Mouse (Mus musculus): ENCODE measurements around the gene Fam178b.

Gene Fam178b

DNA sequence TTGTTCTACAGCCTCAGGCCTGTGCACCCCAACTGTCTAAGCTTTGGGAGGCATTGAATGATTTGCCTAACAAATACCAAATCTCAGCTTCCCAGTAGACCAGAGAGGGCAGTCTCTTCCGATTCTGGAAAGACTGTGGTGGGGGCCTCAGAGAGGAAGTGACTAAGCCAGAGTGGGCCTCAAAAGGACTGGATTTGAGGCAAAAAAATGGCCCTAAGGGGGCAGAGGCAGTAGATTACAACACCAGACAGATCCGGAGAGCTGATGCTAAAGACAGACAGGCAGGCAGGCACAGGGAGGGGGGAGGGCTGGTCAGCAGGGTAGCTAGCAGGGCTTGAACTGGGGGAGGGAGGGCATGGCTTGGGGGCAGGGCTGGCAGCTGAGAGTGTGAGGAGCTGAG lies 116.6 kb downstream of the Fam178b start:
- DNase-seq (ENCODE audit: low read depth, low spot score): no peak

DNA sequence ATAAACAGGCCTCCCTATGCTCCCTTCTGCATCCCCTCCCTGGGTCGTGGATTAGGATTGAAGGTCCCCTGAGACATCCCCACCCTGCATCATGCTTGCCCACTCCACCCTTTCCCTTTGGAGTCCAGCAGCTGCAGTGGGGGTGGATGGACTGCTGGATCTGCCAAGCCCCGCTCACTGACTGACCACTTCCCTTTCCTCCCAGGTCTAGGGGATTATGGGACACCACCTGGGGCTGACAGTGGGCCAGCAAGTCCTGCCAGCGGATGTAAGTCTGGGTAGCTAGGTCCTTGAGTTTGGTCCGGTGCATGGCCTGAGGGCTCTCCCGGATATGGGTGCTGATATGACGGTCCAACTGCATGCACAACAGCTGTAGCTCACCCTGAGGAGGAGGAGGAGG lies 118.9 kb downstream of the Fam178b start:
- DNase-seq (ENCODE audit: low read depth, low spot score): no peak

DNA sequence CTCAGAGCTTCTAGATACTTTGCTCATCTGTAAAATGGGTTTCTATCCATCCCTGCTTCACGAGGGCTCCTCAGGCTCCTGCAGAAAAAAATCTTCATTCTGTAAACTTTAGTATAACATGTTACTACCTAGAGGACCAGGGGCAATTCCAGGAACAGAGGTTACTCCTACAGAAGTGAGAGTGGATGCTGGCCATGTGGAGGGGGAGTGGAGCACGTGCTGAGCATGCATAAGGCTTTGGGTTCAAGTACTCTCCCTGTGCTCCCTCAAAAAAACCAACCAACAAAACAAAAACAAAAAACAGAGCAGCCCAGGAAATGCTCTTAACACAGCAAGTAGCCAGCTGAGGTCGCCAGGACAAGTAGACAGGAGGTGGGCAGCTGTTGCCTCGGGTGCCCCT lies 119.4 kb downstream of the Fam178b start:
- DNase-seq (ENCODE audit: low read depth, low spot score): no peak

DNA sequence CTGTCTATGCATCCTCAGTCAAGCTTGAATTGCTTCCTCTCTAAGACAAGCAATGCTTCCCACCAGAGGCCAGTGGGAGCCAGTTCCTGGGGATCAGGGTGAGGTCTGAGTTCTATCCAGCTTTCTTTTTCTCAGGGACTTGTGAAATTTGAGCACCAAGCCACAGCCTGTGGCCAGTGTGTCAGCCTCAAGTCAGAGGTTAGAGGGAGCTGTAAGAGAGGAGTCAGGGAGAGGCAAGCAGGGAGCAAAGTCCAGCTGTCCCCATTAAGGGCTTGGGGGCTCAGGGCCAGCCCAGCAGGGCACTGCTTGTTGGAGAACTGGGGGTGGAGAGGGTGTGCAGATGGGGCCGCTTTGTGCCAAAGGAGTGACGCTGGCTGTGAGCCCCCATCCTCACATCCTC lies 119.8 kb downstream of the Fam178b start:
- DNase-seq (ENCODE audit: low read depth, low spot score): no peak

DNA sequence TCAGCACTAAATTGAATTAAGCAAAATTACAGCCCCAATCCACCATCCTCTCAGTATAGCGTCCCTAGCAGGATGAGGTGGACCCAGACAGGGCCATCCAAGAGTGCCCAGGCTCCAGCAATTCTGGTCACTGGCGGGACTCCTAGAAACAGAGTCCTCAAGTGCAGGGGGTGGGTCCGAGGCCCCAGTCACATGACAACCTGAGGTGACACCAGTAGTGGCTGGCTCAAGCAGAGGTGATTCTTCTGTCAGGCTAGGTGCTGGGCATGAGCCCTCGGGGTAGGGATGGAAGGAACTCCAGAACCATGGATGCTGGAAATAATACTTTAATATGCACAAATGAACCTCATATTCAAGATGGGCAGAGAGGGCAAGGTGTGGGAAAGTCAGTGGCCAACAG lies 120.6 kb downstream of the Fam178b start:
- no peak for DNase-seq (ENCODE audit: low read depth, low spot score)

DNA sequence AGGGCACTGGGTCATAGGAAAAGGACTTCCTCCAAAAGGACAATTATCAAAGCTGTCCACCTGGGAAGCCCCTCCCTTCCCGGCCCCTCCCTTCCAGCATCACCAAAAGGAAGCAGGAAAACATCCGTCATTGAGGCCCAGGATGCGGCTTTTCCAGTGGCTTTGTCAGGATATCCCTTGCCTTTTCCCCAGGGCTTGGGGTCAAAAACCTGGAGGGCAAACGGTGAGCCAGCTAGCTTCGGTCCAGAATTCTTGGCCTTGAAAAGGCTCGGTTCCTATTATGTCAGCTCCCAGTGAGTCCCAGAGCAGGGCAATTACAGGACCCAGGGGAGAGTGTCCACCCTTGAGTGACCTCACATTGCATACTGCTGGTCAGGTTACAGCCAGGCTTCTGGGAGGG lies 122.1 kb downstream of the Fam178b start:
- no peak for DNase-seq (ENCODE audit: low read depth, low spot score)

DNA sequence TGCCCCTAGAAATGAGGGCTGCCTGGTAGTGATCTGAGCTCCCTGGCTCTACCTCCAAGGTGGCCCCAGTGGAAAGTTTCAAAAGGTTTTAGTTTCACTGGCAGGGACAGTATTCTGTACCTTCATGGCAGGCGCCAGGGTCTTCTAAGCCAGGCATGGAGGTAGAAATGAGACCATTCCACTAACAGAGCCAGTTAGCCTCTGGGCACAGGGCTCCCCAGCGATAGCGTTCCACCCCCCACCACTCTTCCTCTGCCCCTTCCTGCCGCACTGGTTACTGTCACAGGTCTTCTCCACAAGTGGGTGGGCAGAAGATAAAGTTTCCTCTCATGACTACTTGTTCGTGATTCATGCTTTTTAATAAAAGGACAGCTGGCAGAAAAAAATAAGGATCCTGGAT lies 123.1 kb downstream of the Fam178b start:
- no peak for DNase-seq (ENCODE audit: low read depth, low spot score)

DNA sequence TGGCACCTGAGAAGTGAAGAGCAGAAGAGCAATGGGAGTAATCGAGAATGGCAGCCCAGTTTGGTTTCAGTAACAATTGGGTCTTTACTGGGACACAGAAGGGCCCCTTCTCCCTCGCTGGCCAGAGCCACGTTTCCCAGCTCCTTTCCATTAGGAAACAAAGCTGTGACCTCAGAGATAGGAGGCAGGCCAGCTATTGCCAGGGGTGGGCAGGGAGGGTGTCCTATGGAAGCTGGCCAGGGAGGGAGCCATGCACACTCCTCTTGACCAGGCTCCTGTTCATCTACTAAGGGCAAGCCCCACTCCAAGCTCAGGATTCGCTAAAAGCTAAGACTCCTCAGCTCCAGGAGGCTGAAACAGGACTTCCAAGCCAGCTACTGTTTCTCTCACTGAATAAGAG lies 123.7 kb downstream of the Fam178b start:
- DNase-seq (ENCODE audit: low read depth, low spot score): no peak

DNA sequence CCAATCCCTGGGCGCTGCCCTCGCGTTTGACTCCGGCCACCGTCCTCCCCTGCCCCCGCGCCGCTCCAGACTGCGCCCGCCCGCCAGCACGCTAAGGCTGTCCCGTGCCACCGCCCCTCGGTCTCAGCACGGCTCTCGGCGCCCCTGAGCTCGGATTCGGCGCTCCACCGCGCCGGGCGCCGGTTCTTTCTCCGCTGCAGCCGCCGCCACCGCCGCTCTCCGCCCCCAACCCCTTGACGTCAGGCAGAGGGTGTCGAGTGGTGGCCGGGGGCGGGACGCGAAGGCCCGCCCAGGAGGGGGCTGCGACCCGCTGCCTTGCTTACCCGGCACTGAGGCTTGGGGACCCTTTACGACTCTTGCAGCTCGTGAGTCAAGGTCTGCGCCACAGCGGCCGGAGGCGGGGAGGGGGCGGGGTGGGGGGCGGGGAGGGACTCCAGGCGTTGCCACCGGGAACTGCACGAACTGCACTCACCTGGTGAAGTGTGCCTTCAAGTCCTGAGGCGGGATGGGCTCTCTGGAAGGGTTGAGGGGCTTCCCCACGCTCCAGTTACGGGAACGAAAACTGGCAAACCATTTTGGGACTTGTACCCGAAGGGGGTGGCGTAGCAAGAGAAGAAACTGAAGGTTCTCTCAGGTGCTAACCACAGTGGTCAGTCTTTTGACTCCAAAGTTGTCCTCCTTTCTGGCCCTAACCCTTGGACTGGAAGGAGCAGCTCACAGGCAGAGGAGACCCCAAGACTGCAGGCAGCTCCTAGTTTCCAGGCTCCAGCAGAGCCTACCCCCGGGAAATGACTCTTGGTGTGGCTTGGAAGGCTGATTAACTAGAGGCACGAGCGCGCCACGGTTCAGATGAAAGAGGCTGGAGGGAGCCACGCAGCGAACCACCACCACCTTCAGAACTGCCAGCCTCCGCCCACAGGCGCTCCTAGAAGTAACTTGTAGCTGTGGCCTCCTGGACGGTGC lies 124.7 kb downstream of the Fam178b start, which contains the start of gene Sema4c:
TSS of gene Sema4c (minus strand) at position 319 of the 963 bp plus-strand sequence.
- peak; percentile 91 for DNase-seq (ENCODE audit: low read depth, low spot score)

DNA sequence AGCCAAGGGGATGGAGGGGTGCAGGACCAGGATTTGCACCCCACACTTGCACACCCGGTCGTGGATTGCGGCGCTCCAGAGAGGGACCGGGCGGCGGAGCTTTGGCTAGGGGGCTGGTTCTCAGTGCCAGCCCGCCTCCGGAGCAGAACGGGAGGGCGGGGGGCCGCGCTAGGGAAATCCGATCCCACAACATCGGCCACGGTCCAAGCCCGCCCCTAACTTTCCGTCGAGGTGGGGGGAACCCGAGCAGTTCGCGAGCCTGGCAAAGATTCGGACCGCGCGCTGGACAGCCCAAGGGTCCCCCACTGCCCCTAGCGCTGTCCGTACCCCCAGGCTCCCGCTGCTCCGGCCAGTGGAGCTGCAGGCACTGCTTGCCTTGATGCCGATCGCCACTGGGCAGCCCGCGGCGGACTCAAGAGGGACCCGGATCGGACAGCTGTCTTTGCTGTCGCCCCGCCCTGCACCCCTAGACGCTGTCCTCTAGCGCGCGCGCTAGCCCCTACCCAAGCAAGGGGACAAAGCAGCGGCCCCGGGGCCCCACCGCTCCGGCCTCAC lies 125.4 kb downstream of the Fam178b start:
- no peak for DNase-seq (ENCODE audit: low read depth, low spot score)

DNA sequence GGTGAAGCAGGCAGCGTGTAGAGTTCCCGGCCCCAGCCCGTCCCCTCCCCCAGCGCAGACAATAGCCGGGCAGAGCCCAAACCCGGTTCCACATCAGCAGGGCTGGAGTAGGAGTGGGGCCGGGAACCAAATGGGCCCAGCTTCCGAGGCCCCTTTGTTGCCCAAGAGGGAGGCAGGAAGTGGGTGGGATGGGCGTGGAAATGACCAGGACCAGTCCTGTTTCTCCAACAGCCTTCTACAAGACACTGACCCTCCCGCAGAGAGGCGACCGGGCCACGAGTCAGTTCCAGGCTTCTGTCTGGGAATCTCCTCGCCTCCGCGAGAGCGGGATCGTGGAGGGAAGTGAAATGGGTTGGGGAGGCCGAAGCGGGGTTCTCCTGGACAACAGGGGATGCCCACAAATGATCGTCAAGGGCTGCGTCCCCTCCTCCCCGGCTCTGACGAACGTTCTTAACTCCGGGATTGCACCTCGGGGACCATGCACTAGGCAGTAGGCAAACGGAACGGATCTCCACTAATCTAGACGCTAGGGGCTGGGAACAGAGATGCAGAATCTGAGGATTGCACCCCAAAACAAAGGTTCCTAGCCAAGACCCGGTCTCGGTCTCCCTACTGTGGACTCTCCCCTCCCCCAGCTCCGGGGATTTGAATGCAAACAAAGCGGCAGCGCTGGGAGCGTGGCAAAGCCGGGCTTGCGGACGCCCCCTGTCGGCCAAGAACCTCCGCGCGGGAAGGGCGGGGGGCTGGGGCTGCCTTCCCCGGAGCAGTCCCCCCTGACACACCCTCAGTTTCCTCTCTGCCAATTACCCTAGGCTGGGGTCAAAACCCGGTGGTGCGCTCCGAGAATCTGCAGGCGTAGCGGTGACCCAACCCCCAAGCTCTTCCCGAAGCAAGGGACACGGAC lies 126.2 kb downstream of the Fam178b start:
- peak; percentile 94 for DNase-seq (ENCODE audit: low read depth, low spot score)

DNA sequence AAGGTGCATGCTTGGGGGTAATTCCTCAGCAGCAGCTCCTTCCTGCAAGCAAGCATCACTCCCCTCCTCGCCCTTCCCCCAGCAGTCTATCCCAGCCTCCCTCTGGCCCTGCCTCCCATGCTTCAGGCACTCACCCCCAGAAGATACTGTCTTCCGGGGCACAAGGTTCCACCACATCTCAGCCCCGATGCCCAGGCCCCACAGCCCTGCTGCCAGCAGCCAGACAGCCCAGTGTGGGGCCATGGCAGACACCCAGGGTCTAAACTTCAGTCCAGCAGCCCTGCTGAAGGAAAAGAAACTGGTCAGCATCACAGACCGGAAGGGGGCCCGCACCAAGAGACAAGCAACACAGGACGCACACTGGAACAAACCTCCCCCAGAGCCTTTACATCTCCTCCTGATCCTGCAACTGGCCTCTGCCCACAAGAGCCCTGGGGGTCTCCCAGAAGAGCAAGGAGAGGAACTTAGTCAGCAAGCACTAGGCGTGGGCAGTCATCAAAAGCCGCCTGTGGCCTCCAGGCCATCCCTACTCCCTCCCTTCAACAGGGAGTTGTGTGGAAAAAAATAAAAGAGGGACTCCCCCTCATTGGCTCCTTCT lies 127.1 kb downstream of the Fam178b start:
- no peak for DNase-seq (ENCODE audit: low read depth, low spot score)

DNA sequence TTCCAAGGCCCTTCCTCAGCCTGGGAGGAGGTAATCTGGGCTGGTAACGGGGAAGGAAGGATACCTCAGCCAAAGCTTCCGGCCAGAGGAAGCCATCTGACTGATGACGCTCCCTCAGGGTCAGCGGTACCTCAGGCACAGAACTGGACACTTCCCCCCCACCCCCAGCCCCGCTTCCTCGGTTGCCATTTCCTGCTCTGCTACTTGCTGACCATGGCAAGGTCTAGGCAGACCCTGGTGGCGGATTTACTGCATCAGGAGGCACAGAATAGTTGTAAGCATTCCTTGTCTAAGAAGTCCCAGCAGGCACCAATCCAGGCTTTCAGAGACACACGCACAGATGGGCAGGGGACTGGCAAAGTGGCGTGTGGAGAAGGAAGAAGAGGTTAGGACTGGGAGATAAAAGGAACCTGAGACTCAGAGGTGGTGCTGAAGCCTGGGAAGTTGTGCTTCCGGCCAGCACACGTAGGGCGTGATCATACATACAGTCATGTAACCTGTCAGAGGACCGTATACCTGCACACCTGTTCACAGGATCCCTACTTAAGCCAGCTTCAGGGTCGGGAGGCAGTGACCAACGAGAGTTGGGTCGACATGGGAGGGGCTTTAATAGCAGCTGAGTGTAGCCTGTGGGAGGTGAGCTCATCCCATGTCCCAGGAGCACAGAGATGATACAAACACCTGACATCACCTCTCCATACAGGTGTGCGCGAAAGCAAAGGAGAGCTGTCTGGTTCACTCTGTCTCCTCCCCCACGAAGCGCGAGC lies 128.2 kb downstream of the Fam178b start:
- no peak for DNase-seq (ENCODE audit: low read depth, low spot score)

DNA sequence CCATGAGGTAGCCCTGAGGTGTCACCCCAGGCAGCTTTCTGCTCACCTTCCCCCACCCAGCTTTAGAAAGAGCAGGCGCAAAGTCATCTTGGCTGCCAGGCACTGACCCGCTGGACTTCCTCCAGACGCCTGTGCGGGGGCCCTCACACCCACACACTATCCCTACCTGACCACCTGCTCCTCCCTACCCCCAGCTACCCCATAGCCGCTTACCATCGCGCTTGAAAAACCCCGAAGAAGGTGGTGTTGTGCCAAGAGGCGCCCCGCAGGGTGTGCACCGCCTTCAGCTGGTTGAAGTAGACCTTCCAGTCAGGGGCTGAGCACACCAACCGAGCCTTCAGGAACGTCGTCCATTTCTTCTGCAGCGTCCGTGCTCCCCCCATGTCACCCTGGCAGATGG lies 130.5 kb downstream of the Fam178b start:
- DNase-seq (ENCODE audit: low read depth, low spot score): no peak

DNA sequence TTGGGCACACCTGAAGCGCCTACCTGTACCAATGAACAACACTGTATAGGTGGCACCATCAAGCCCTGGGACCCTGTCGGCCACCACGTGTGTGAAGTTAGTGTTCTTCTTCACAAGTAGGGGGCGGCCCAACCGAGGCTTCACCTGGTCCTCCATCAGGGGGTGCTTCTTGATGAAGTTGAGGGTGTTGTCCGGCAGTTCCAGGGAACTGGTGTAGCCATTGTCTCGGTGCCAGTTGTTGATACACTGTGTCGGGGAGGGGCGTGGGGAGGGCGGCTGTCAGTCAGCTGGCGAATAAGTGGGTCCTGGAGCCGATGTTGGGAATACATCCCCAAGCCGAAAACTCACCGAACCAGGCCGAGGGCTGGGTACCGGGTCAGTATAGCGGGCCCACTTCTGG lies 131.1 kb downstream of the Fam178b start:
- no peak for DNase-seq (ENCODE audit: low read depth, low spot score)

DNA sequence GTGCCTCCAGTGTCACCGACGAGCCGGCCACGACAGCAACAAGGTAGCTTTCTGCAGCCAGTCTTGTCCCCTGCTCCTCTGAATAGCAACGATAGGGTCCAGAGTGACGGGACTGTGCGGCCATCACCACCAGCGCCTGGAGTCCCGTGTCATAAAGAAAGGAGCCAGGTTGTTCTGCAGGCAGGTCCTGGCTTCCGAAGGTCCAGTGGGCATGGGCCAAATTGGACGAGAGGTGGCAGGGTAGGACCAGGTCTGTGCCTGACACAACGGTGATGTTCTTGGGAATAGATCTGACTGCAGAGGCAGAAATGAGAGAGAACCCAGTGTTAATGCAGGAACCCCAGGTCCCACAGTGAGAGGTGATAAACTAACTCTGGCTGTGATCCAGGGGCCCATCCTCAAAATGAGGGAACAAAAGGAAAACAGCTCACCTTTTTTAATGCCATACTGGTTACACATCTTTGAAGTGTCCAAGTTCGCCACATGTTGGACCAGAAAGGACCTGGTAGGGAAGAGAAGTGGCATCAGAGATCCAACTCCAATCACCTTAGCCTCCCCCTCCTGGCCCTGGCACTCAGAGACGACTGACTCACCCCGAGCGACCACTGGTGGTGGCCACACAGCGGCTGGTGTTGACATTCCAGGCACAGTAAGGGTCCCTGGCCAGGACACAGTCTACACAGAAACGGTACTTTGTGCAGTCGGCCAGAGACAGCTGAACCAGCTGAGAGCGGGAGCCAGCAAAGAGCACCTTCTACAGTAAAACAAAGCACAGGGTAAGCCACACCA lies 132.7 kb downstream of the Fam178b start:
- no peak for DNase-seq (ENCODE audit: low read depth, low spot score)

DNA sequence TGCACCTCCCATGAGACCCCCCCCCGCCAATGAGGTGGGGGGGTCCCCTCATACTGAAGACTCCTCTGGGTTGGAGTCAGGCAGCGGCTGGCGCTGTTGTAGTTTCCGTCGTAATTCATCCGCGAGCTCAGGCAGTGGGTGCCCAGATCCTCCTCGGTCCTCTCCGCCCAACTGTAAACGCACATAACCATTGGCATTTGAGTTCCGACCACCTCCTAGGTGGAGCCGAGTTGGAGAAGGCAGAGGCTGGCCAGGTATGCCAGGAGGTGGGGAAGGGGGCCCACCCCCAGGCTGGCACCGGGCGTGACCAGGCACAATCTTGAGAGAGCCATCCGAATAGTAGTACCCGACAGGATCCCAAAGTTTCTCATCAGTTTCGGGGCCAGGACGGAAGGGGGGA lies 133.5 kb downstream of the Fam178b start:
- no peak for DNase-seq (ENCODE audit: low read depth, low spot score)

DNA sequence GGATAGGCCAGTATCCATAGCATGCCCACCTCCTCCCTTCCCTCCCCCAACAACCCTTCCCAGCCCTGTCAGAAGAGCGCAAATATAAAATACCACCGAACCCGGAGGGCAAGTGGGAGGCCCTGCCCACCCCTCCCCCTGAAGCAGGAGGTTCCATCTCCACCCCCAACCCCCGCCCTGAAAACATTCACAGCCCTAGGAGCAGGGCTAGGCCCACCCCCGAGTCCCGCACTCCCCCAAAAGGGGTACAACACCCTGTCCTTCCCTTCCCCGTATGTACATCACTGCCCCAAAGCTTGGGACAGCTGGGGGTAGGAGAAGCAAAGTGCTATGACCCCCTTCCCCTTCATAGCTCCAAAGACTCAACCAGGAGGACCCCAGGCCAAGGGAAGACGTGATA lies 134.2 kb downstream of the Fam178b start:
- no peak for DNase-seq (ENCODE audit: low read depth, low spot score)

DNA sequence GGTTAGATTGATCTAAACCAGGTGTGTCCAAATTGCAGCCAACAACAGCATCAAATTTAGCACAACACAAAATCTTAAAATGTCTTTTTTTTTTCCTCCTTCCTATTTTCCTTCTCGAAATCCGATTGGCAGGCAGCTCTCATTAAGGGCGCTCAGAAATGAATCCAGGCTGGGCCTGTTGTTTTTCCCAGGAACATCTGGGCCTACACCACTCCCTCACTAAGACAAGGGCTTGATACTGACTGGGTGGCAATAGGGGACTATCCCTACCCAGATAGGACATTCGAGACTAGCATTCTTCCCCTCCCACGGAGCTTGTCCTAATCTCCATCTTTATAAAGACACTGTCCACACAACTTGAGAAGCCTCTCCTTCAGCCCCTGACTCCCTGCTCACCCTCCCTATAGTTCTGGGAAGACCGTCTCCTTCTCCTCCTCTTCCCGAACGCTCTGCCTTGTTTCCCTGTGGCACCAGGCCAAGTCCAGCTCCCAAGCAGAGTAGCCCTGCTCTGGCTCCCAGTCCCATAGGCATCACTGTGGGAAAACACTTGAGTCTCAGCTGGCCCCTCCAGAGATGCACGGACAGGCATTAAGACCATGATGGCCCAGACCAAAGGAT lies 134.9 kb downstream of the Fam178b start:
- peak; percentile 43 for DNase-seq (ENCODE audit: low read depth, low spot score)
